Mouse (Mus musculus): ENCODE measurements around the gene Cabp1.
A peak's percentile ranks its signal among the peaks of the same experiment; 100 is the strongest.

The Cabp1 gene

DNA sequence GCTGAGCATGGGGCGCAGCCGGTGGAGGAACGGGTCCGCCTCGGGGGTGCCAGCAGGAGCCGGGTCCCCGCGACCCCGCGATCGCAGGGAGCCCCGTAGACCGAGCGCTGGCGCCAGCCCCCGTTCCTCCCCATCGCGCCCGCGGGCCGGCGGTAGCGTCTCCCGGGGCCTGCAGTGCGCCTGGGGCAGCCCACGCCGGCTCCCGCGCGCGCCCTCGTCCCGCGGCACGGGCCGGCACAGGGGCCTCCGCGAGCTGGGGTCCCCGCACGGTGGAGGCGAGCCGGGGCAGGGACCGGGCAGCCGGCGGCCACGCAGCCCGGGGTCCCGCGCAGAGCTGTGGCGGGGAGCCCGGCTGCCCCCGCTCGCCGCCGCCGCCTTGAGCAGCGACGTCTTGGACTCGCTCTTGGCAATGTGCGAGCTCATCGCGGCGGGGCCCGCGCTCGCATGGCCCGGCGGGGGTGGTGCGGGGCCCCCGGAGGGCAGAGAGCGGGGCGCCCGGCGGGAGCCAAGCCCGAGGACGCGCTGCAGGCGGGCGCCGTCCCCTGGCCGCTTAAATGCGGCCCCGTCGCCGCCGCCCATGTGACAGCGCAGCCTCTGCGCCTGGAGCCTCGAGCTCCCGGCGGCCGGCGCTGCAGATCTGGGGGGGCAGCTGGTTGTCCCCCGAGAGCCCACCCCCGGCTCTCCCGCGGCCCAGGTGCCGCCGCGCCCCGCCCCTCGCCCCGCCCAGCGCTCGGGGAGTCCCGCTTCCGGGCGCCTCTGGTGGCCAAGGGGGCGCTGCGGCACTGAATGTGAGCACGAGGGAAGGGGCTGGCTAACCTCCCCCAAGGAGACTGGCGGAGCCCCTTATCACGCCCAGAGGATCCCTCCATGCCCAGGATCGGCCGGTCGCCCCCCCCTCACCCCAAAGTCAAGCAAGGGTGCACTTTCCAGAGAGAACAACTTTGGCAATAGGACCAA lies at the start of gene Cabp1:
Gene Cabp1, minus strand, starts transcription at position 713 of the 957 bp plus-strand sequence.
- DNase-seq (ENCODE audit: low spot score in 2 of 2): peak; percentile 44 to 74

DNA sequence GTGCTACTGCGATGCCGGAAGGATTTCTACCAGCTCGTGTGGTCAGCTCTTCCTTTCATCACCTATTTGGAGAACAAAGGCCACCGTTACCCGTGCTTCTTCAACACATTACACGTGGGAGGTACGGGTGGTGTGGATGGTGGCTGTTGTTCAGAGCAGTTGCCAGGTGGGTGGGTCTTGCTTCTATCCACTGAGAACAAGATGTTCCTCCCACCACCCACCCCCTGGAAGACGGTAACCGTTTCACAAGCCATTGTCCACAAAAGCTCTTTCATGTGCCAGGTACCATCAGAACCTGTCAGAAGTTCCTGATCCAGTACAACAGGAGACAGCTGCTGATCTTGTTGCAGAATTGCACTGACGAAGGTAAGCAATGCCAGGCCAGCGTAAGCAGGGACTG lies 46.0 kb upstream of the Cabp1 start:
- no peak for DNase-seq (ENCODE audit: low spot score in 2 of 2)

DNA sequence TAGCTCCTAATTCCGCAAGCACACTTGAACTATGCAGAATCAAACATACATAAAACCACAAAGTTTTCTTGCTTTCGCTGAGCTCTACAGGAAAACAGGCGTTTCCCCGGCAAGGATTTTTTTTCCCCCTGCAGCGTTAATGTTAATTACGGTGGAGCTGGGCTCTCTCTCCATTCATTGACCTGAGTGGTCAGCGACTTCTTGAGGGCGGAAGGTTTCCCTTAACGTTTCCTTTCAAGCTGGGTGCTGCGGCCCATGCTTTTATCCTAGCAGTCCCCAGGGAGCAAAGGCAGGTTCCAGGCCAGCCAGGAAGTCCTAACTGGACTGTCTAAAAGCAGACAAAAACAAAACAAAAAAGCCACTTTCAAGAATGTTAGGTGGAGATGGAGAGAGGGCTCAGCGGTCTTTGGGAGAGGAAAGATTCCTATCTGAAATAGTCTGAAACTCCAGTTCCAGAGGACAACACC lies 44.6 kb upstream of the Cabp1 start:
- DNase-seq (ENCODE audit: low spot score in 2 of 2): no peak

DNA sequence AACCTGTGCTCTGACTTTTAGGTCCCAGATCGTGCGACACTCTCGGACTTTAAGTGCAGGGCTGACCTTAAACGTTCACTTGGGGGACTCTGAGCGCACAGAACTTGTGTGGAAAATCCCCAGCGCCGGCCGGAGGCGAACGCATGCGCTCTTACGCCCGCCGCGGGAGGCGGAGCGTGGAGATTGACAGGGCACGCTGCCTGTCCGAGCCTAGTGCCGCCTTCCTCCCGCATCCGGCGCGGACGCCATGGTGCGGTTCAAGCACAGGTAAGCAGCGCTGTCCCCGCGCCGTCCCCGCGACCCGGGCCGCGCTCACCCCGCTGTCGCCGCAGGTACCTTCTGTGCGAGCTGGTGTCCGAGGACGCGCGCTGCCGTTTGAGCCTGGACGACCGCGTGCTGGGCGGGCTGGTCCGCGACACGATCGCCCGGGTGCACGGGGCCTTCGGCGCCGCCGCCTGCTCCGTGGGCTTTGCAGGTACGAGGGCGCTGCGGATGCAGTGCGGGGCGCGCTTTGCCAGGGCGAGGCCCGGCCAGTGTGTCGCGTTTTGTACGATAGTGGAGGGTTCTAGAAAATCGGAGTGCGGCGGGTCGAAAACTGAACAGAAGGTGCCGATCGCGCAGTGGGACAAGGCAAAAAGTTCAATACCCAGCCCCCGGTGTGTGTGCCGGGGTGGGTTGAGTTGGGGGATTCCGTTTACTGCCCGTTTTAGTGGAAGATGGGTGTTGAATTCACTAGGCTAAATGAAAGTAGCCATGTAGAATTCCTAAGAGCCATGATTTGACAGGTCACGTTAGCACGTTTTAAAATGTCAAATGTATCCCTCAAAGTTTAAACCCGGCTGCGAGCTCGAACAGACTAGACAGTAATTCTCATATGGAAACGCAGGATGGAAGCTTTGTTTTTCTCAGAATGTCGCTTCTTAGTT lies 43.9 kb upstream of the Cabp1 start:
- peak; percentile 91 to 95 for DNase-seq (ENCODE audit: low spot score in 2 of 2)

DNA sequence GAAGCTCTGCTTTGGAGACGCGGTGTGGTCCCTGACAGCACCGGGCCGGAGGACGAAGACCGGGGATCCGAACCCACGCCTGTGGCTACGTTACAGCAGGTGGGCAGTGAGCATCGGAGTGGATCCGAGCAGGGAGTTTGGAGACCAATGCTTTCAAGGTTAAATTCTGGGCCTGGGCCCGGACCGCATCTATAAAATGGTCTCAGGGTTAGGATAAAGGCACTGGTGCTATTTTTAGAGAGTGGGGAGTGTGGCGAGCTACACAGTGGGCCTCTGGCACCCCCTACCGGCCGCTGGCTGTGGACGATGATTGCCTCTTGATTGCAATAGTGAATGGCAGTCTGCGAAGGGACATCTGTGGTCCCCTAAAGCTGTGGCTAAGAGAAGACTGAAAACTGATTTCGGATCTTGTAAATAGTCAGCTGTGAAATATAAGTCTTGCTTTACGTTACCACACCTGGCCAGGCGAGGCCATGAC lies 41.6 kb upstream of the Cabp1 start, which contains the start of gene Pop5:
Gene Pop5, plus strand, starts transcription at position 51 of the 478 bp plus-strand sequence.
- peak; percentile 89 to 97 for DNase-seq (ENCODE audit: low spot score in 2 of 2)

DNA sequence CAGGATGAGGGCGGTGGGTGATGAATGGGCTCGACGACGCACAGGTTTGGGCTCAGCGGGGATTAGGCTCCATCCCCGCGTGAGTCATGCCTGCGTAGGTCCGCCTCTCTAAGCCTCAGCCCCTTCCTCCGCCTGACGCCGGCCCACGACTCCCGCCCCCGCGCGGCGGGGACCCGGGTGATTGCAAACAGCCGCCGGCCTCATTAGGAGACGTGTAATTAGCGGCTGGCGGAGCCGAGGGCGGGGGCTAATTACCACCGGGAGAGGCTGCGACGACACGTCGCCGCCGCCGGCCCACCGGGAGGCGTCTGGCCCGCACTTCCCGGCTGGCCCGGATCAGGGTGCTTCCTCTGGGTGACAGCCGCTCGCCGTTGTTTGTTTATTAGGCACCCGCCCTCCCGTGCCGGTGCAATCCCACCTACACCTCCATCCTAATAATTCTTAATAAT lies 41.2 kb upstream of the Cabp1 start:
- DNase-seq (ENCODE audit: low spot score in 2 of 2): peak in 1 of 2 experiments; percentile 75

DNA sequence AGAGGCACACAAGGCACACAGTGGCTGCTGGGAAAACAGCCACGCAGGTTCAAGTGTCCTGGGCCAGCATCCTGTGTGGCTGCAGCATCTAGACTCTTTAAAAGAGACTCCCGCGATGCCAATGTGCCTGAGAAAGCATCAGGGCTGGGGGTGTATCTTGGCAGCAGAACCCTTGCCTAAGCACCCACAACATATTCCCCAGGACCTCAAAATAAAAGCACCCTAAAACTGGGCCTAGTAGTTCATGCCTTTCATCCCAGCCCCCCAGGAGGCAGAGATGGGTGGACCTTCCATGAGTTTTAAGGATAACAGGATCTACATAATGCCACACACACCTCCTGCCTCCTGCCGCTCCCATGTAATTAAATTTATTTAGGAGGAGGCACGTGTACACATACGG lies 40.3 kb upstream of the Cabp1 start:
- DNase-seq (ENCODE audit: low spot score in 2 of 2): no peak

DNA sequence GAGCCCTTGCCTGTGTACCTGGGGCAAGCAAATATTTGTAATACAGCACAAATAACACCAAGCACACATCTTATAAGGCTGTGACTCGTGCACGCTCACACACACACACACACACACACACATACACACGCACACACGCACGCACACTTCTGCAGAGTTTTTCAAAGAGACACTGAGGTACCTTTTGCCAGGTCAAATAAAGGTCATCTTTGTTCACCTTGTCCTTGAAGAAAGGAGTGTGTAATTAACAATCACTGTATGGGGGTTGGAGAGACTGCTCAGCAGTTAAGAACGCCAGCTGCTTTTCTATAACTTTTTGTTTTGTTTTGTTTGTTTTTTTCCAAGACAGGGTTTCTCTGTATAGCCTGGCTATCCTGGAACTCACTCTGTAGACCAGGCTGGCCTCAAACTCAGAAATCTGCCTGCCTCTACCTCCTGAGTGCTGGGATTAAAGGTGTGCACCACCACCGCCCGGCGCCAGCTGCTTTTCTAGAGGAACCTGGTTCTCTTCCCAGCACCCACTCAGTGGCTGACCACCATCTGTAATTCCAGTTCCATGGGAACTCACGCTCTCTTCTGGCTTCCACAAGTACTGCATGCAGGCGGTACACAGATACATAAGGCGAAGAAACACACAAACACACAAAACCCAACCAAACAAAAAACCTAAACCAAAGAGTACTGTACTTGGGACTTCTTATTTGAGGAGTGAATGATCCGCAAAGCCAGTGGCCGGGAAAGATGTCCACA lies 39.0 kb upstream of the Cabp1 start:
- no peak for DNase-seq (ENCODE audit: low spot score in 2 of 2)

DNA sequence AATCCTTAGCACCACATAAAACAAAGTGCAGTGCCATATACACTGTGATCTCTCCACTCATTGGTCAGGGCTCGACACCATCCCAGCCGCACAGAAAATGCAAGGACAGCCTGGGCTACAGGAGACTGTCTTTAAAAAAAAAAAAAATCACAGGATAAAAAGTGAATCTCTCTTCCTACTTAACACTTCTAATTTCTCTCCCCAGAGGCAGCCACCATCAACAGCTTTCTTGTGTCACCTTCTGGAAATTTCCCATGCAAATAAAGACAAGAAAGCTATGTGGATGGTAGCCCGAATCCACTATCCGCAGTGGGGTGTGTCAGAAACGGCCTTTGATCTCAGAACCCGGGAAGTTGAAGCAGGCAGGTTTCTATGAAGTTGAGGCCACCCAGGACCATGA lies 38.3 kb upstream of the Cabp1 start:
- DNase-seq (ENCODE audit: low spot score in 2 of 2): no peak

DNA sequence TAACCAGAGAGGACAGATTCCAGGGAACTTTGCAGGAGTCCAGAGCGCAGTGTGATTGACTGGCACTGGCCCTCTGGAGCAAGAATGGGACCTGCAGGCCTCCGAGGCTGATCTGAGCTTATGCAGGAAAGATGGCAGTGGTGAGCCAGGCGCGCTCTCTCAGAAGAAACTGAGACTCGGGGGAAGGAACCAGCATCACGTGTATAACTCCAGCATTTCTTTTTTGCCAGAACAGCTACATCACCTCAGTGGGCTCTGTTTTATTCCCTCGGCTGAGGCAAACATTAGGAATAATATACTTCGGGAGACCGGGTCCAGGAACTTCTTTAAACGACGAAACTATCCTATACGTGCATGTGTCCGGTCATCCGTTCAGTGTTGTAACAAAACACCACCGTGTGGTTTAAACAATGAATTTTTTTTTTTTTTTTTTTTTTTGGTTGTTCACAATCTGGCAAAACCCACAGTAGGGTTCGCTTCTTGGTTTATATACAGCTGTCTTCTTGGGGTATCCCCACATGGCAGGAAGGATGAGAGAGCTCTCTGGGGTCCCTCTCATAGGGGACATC lies 37.5 kb upstream of the Cabp1 start:
- DNase-seq (ENCODE audit: low spot score in 2 of 2): no peak

DNA sequence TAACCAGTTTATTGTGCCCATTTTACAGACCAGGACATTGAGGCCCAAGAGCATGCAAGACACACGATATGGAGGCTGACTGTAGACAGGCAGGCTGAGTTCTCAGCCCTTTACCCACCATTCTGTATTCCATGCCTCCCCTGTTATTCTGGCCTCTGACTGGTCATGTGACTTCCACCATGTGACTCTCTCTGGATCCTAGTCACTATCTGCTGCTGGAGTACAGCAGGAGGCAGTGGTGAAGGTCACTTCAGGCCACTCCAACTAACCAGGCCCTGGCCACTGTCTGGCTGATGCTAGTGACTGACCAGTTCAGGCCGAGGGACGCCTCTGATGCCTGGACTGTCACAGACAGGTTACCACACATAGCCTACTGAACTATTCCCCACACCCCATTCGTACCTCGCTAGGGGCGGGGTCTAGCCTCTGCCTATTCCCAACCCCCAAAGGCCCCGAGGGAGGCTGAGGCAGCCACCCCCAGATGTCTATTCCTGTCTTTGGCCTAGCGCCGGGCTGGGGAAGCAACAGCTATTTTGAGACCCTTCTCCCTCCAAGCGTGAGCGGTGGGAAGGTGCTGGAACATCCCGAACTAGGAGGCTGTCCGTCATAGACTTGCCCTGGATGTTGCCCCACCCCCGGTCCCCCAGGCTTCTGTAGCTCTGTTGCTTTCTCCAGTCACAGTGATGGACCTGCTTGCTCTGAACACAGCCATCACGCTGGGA lies 36.8 kb upstream of the Cabp1 start:
- no peak for DNase-seq (ENCODE audit: low spot score in 2 of 2)

DNA sequence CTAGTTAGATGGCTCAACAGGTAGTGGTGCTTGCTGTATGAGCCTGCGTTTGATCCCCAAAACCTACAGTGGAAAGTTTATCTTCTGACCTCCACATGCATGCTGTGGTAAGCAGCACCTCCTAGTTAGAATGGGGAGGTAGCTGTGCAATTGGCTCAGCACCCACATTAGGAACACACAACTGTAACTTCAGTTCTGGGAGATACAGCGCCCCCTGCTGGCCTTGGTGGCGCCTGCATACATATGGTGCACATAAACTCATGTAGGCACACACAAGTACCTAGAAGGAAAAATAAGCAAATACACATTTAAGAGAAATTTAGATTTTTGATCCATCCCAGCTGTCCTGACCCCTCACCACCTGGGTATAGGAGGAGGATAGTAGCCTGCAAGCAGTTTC lies 28.3 kb upstream of the Cabp1 start:
- no peak for DNase-seq (ENCODE audit: low spot score in 2 of 2)

DNA sequence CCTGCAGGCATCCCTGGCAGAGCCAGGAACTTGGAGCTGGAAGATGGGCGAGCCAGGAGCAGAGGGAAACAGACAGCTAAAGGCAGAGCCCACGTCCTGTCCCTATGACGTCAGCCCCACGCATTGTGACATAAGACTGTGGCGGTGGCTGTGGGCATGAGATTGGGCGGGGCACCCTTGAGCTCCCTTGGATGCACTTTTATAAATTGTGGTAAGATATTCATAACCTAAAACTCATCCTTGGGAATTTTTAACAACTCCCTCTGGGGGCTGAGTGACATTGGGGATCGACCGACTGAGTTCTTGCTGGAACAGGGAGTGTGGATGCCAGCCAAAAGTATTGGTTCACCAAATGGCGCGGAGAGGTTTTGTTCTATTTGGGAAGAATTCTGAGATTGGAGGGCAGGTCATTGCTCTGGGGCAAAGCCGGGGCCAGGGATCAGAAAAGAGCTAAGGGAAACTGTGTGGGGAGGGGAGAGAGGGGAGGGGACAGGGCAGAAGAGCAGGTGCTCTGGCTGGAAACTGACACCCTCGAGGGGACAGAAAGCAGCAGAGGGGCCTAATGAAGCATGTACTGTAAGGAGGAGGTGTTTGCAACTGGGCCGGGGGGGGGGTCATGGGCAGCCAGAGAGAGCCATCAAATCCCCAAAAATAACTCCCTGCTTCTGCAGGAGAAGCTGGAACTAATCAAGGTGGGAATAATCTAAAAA lies 26.9 kb upstream of the Cabp1 start:
- no peak for DNase-seq (ENCODE audit: low spot score in 2 of 2)

DNA sequence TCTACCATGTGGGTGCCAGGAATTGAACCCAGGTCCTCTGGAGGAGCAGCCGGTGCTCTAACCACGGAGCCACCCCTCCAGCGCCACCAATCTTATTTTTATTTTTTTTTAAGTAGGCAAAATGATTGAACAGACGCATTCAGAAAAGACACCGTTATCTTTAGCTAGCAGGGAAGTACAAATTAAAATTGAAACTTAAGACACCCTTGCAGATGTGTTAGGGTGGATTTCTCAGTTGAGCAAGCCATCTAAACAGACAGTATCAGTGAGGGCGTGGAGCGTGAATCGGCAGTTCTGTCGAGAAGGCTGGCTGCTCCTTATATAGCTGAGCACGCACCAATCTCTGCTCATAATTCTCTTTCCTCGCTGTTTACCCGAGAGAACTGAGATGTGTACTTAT lies 23.8 kb upstream of the Cabp1 start:
- no peak for DNase-seq (ENCODE audit: low spot score in 2 of 2)

DNA sequence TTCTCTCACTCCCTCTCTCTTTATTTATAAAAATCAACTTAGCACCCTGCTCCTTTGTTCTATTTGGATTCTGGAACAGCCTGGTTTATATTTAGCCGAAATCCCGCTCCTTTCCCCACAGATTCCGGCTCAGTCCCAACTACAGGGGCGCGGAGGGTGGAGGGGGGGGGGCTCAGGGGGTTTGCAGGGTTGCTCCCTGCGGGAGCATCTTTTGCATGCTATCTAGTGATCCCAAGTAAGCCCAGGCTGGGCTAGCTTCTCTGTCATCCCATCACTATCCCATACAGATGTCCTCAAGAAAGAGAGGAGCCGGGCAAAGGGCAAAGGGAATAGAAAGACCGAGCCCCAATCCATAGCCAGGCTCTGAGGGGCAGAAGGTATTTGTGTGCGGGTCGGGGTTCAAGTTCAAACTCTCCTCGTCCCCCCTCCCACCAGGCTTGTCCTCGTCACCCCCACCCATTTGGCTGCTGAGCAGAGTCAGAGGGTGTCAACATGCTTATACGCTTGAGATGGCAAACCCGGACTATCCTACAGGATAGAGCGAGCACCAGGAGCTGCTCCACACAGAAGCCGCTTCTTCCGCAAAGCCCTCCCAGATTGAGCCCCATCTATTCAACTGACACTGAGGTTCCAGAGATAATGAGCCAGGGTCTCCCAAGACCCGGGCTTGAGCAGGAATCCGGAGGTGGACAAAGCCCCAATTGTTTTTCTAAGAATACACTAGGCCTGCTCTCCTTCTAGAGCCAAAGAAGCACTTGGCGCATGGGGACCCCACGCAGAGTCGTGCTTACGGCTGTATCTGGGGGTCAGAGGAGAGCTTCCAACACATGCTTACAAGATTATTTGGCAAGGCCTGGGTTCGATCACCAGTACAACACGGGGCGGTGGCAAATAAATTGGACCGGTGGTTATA lies 21.3 kb upstream of the Cabp1 start:
- no peak for DNase-seq (ENCODE audit: low spot score in 2 of 2)

DNA sequence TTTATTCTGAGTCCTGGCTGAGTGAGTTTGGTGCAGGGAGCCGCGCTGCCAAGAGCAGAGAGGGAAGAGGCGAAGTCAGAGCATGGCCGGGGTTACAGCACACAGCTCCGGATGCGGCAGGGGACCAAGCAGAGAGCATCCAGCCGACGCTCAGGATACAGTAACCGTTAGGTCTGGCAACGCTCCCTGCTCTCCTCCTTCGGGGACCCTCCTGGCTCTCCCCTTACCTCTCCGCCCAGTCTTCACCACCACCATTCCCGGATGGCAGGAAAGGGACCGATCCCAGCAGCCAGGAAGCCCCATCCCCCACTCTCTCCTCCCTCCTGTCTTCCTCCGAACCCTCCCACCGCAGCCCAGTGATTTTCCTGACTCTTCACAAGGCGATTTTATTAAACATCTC lies 20.7 kb upstream of the Cabp1 start:
- no peak for DNase-seq (ENCODE audit: low spot score in 2 of 2)

DNA sequence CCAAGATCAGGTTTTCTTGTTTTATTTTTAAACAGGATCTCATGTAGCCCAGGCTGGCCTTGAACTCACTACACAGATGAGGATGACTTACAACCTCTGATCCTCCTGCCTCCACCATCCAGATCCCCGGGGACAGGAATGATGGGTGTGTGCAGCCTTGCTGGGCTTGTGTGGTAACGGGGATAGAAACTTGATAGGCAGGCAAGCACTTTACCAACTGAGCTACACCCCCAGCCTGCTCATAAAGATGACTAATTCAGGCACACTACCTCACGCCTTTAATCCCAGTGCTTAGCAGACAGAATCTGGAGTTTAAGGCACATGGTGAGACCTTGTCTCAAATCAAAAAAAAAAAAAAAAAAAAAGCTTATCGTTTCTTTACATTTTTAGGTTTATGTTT lies 18.7 kb upstream of the Cabp1 start:
- no peak for DNase-seq (ENCODE audit: low spot score in 2 of 2)

DNA sequence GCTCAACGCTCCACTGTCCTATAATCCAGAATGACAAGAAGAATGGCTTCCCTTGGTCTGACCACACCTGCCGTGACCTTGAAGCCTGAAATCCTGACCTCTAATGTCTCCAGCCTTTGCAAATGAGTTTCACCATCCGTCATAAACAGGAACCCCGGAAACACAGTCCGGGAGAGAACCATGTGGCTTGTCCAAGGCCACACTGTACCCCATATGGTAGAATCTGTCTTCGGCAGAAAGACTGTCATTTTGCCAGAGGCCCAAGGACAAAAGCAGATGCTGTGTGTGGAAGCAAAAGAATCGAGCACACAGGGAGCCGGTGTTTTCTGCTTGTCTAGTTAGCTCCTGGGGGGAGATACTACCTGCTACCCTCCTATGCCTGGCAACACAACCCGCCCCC lies 18.3 kb upstream of the Cabp1 start:
- no peak for DNase-seq (ENCODE audit: low spot score in 2 of 2)

DNA sequence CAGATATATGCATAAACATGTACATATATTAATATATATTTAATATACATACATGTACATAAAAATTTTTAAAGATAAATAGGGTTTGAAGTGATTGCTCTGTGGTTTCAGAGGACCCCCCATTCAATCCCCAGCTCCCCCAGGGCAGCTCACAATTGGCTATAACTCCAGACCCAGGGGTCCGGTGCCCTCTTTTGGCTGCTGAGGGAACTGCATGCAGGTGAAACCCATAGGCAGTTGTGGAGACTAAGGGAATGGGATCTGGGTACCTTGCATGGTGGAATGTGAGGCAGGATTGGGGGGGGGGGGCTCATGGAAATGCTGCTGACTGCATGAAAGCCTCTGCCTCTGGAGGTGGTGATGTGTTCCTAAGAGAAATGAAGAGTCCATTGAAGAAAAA lies 16.2 kb upstream of the Cabp1 start:
- DNase-seq (ENCODE audit: low spot score in 2 of 2): peak; percentile 47 to 80
